Mouse (Mus musculus): Measurements from ENCODE around the gene Morn4. TPM values are rescaled to one million over a fixed set of nuclear protein-coding genes. Genes with fewer than 3 reads are reported as not detected.

The Morn4 gene
- polyA plus RNA-seq, 1 experiment: 190 TPM

DNA sequence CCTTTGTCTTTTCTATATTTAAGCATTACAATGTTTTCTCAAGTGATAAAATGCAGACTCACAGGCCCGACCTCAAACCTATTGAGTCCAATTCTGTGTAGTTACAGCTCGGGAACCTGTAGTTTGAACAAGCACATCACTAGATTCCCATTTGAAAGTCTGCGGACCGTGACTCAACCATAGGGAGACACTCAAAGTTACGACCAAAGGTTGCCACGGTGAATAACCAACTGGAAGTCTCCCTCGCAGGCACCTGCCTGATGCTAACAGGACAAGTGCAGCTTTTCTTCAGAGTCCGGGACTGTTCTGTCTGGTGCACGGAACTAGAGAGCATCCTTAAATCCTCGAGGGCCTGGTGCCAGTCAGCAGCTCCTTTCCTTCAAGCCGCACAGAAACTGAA, 5.7 kb downstream of the Morn4 start:
- TF ChIP-seq CTCF (IDR thresholded peaks at IDR 0.05; ENCODE audit: control insufficient read depth, insufficient read depth, insufficient replicate concordance, low read depth, low read length) (no peak), POLR2A (IDR thresholded peaks at IDR 0.05; ENCODE audit: control insufficient read depth, low read depth, low read length) (no peak)
- Histone ChIP-seq H3K27me3 (ENCODE audit: control insufficient read depth, insufficient read depth, low read length) (no peaks in the 10 kb centered on the region), H3K4me3 (ENCODE audit: control insufficient read depth, low read depth, low read length) (no peak overlapping the region), H3K4me1 (ENCODE audit: control insufficient read depth, insufficient read depth, low read length) (no peaks in the 10 kb centered on the region), H3K36me3 (ENCODE audit: control insufficient read depth, insufficient read depth, low read length) (no peaks in the 10 kb centered on the region; the same call in 1 of the 2 replicates), H3K27ac (ENCODE audit: control insufficient read depth, insufficient read depth, low read depth, low read length) (no peak overlapping the region)

DNA sequence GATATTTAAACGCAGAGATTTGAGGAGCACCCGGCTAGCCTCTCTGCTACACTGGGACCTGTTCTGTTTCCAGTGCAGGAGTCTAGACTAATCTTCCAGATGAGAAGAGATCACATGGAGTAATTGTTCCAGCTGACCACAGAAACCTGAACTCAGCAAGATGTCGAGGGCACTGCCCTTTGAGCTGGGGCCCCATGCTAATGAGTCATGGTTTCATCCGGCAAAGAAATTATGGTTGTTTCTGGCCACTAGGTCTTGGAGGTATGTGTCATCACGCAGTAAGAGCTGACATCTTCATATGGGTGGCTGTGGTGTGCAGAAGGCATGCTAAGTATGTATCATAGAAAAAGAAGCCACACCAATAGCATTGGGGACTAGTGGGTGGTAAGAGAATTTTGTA, 6.2 kb downstream of the Morn4 start:
- H3K27me3 ChIP-seq (ENCODE audit: control insufficient read depth, insufficient read depth, low read length): no peaks in the 10 kb centered on the region

DNA sequence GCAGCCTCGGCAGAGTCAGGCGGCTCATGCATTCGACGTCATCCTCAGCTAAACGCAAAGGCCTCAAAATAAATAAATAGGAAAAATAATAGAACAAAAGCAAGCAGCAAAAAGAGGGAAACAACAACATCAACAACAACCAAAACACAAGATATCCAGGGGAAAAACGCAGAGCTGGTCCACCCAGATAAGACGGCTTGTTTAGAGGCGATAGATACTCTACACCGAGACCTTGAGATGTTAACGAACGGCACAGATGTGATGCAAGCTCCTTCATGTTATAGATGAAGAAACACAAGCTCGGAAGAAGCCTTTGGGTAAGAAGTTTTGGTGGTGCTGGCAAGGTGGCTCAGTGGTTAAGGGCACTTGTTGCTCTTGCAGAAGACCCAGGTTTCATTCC, 7.2 kb downstream of the Morn4 start:
- H3K27me3 ChIP-seq (ENCODE audit: control insufficient read depth, insufficient read depth, low read length): no peaks in the 10 kb centered on the region
- H3K4me3 ChIP-seq (ENCODE audit: control insufficient read depth, low read depth, low read length): no peak overlapping the region
- TF ChIP-seq POLR2A (IDR thresholded peaks at IDR 0.05; ENCODE audit: control insufficient read depth, low read depth, low read length) (no peak), CTCF (IDR thresholded peaks at IDR 0.05; ENCODE audit: control insufficient read depth, insufficient read depth, insufficient replicate concordance, low read depth, low read length) (no peak)
- no peaks in the 10 kb centered on the region for H3K4me1 ChIP-seq (ENCODE audit: control insufficient read depth, insufficient read depth, low read length)
- H3K27ac ChIP-seq (ENCODE audit: control insufficient read depth, insufficient read depth, low read depth, low read length): no peak overlapping the region
- no peaks in the 10 kb centered on the region; the same call in 1 of the 2 replicates for H3K36me3 ChIP-seq (ENCODE audit: control insufficient read depth, insufficient read depth, low read length)

More for the DNA sequence above, 6.2 kb downstream of the Morn4 start:
- no peaks in the 10 kb centered on the region; the same call in 1 of the 2 replicates for H3K36me3 ChIP-seq (ENCODE audit: control insufficient read depth, insufficient read depth, low read length)
- no peak overlapping the region for H3K4me3 ChIP-seq (ENCODE audit: control insufficient read depth, low read depth, low read length)
- no peaks in the 10 kb centered on the region for H3K4me1 ChIP-seq (ENCODE audit: control insufficient read depth, insufficient read depth, low read length)
- H3K27ac ChIP-seq (ENCODE audit: control insufficient read depth, insufficient read depth, low read depth, low read length): no peak overlapping the region
- TF ChIP-seq POLR2A (IDR thresholded peaks at IDR 0.05; ENCODE audit: control insufficient read depth, low read depth, low read length): no peak
- no peak for TF ChIP-seq CTCF (IDR thresholded peaks at IDR 0.05; ENCODE audit: control insufficient read depth, insufficient read depth, insufficient replicate concordance, low read depth, low read length)

DNA sequence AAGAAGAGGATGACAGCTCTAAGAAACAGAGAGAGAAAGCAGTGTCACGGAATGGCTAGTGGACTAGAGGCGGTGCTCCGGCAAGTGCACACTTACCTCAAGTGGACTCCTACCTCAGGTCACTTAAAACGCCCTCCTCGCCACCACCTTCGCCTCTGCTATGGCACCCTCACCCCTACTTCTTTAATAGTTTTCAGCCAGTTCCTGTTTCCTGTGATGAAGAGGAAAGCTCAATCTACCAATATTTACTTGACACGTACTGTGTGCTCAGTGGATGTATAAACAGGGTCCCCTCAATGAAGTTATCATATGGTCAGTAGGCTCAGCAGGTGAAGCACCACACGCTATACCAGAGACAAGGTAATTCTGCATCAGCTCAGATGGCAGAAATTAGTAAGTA, 7.6 kb downstream of the Morn4 start:
- no peaks in the 10 kb centered on the region for H3K4me1 ChIP-seq (ENCODE audit: control insufficient read depth, insufficient read depth, low read length)
- no peaks in the 10 kb centered on the region for H3K27me3 ChIP-seq (ENCODE audit: control insufficient read depth, insufficient read depth, low read length)
- H3K27ac ChIP-seq (ENCODE audit: control insufficient read depth, insufficient read depth, low read depth, low read length): no peak overlapping the region
- no peak overlapping the region for H3K4me3 ChIP-seq (ENCODE audit: control insufficient read depth, low read depth, low read length)
- TF ChIP-seq POLR2A (IDR thresholded peaks at IDR 0.05; ENCODE audit: control insufficient read depth, low read depth, low read length) (no peak), CTCF (IDR thresholded peaks at IDR 0.05; ENCODE audit: control insufficient read depth, insufficient read depth, insufficient replicate concordance, low read depth, low read length) (no peak)
- no peaks in the 10 kb centered on the region; the same call in 1 of the 2 replicates for H3K36me3 ChIP-seq (ENCODE audit: control insufficient read depth, insufficient read depth, low read length)

DNA sequence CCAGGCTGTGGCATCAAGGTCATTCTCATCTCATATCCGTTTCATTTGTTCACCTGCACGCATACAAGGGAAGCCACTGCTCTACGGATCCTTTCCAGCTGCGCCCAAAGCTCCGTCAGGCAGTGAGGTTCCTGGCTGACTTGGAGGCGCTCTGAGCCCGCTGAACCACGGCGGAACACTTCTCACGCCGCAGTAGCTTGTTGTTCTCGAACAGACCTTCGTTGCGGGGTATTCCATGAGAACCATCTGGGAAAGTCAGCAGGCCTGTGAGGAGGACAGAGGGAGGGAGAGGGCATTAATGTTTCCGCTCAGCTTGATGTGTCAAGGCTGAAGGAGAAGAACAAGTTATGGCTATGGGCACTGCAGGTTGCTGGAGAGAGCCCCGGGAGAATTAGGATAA, 10.2 kb downstream of the Morn4 start:
- Histone ChIP-seq H3K27me3 (ENCODE audit: control insufficient read depth, insufficient read depth, low read length) (no peaks in the 10 kb centered on the region), H3K4me3 (ENCODE audit: control insufficient read depth, low read depth, low read length) (no peak overlapping the region), H3K4me1 (ENCODE audit: control insufficient read depth, insufficient read depth, low read length) (no peaks in the 10 kb centered on the region), H3K27ac (ENCODE audit: control insufficient read depth, insufficient read depth, low read depth, low read length) (no peak overlapping the region), H3K36me3 (ENCODE audit: control insufficient read depth, insufficient read depth, low read length) (no peaks in the 10 kb centered on the region; the same call in 1 of the 2 replicates)
- TF ChIP-seq POLR2A (IDR thresholded peaks at IDR 0.05; ENCODE audit: control insufficient read depth, low read depth, low read length) (no peak), CTCF (IDR thresholded peaks at IDR 0.05; ENCODE audit: control insufficient read depth, insufficient read depth, insufficient replicate concordance, low read depth, low read length) (no peak)

DNA sequence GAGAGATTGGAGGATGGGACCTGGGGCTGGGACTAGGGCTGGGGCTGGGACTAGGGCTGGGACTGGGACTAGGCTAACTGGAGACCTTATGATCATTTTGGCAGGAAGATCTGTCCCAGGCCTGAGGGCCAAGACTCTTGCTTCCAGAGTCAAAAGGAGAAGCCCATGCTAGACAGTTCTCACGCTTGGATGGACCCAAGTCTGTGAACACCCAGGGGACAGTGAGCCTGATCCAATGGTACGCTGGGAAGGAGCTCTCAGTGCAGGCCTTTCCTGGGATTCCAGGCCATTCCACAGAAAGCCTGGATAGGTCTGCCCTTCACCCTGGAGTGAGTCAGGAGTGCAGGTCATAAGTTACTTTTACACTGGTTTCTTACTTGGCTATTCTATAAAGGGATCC, 11.1 kb downstream of the Morn4 start:
- Histone ChIP-seq H3K4me3 (ENCODE audit: control insufficient read depth, low read depth, low read length) (no peak overlapping the region), H3K27ac (ENCODE audit: control insufficient read depth, insufficient read depth, low read depth, low read length) (no peak overlapping the region), H3K27me3 (ENCODE audit: control insufficient read depth, insufficient read depth, low read length) (no peaks in the 10 kb centered on the region), H3K36me3 (ENCODE audit: control insufficient read depth, insufficient read depth, low read length) (no peaks in the 10 kb centered on the region; the same call in 1 of the 2 replicates), H3K4me1 (ENCODE audit: control insufficient read depth, insufficient read depth, low read length) (no peaks in the 10 kb centered on the region)
- TF ChIP-seq POLR2A (IDR thresholded peaks at IDR 0.05; ENCODE audit: control insufficient read depth, low read depth, low read length): no peak

DNA sequence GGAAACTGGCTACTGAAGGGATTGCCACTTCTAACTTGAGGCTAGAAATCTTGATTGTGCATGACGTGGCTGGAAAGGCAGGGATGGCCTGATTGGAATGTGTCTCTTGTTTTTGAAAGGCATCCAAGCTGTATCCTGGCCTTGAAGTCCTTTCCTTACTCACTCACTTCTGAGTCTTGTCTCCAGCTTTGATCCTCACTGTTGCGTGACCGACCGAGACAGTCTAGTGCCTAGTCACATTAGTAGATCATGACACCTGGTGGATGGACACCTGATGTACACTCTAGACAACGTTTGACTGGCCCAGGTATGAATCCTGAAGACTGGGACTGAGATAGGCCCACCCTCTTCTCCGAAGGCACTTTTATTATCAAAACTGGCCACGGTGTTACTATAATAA, 13.4 kb downstream of the Morn4 start:
- Histone ChIP-seq H3K4me1 (ENCODE audit: control insufficient read depth, insufficient read depth, low read length) (no peaks in the 10 kb centered on the region), H3K27me3 (ENCODE audit: control insufficient read depth, insufficient read depth, low read length) (no peaks in the 10 kb centered on the region), H3K36me3 (ENCODE audit: control insufficient read depth, insufficient read depth, low read length) (no peaks in the 10 kb centered on the region), H3K4me3 (ENCODE audit: control insufficient read depth, low read depth, low read length) (no peak overlapping the region), H3K27ac (ENCODE audit: control insufficient read depth, insufficient read depth, low read depth, low read length) (no peak overlapping the region)
- no peak for TF ChIP-seq CTCF (IDR thresholded peaks at IDR 0.05; ENCODE audit: control insufficient read depth, insufficient read depth, insufficient replicate concordance, low read depth, low read length)
- no peak for TF ChIP-seq POLR2A (IDR thresholded peaks at IDR 0.05; ENCODE audit: control insufficient read depth, low read depth, low read length)

Measured in testis, adult 2 months (tissue).